Mouse (Mus musculus): ENCODE results near the gene Ebf1.

GRCm38 (mm10) chr11:44733276-44733675, 116.2 kb downstream of the Ebf1 start:
- no peak for TF ChIP-seq CTCF (IDR thresholded peaks at IDR 0.05)
- TF ChIP-seq EP300 (IDR thresholded peaks at IDR 0.05): no peak
